Mouse (Mus musculus) olfactory bulb, adult 2 months (tissue): ENCODE measurements around the gene Slc24a1. TPM values are rescaled to one million over a fixed set of nuclear protein-coding genes. Genes with fewer than 3 reads are reported as not detected.

ENCODE experiments used
- H3K27ac ChIP-seq: fragments of 200-500 bp; 2 replicates; pipeline ENCODE4 v1.5.1; 2012; ENCODE audit warnings: low read depth, low read length; ENCODE audit not compliant: insufficient read depth
- H3K4me1 ChIP-seq: fragments of 200-500 bp; 2 replicates; pipeline ENCODE4 v1.6.1; 2012; ENCODE audit warnings: low read length; ENCODE audit not compliant: control insufficient read depth, insufficient read depth
- H3K4me3 ChIP-seq: fragments of 200-500 bp; 2 replicates; pipeline ENCODE4 v1.5.1; 2012; ENCODE audit warnings: mild to moderate bottlenecking, low read depth, low read length, moderate library complexity; ENCODE audit not compliant: insufficient read depth
- CTCF ChIP-seq: fragments of 200-500 bp; IDR thresholded peaks from 2 replicates; pipeline ENCODE4 v1.5.1; 2012; ENCODE audit warnings: low read depth, mild to moderate bottlenecking, low read length, moderate library complexity; ENCODE audit not compliant: insufficient read depth
- POLR2A ChIP-seq: fragments of 200-500 bp; IDR thresholded peaks from 2 replicates; pipeline ENCODE4 v1.6.1; 2012; ENCODE audit warnings: mild to moderate bottlenecking, low read depth, low read length, moderate library complexity; ENCODE audit not compliant: insufficient read depth
- WGBS: fragments of 180-500 bp; shearing (Covaris S2); methylation state at CpG from one replicate; pipeline ENCODE4 v1.1.7; 2018; 5-methylcytosine and 5-hydroxymethylcytosine counted together
- polyA plus RNA-seq: library from polyadenylated mRNA; stranded (reverse); fragments of >200 nt; gene quantifications from 2 replicates; pipeline ENCODE4 v1.2.4, GENCODE M21; 2012; ENCODE audit warnings: low replicate concordance; ENCODE audit not compliant: missing spikeins, insufficient read depth, insufficient read length

Slc24a1 gene
- polyA plus RNA-seq, 1 experiment, result not detected

GRCm38 (mm10) chr9:64902866-64903265 is 48.5 kb downstream of the Slc24a1 start:
- TF ChIP-seq POLR2A (no peak), CTCF (no peak)
- H3K4me3 ChIP-seq, result no peak overlapping the region
- 22% methylated on average over 4 of the region's 4 CpGs for WGBS
- no peak overlapping the region for H3K27ac ChIP-seq
- H3K4me1 ChIP-seq, result no peaks in the 10 kb centered on the region

- H3K27ac ChIP-seq, result no peak overlapping the region
- WGBS, result 92% methylated on average over 10 of the region's 10 CpGs
- H3K4me3 ChIP-seq, result no peak overlapping the region
- TF ChIP-seq POLR2A (no peak), CTCF (no peak)
- H3K4me1 ChIP-seq, result no peaks in the 10 kb centered on the region
Observed at GRCm38 (mm10) chr9:64896605-64897004, 54.8 kb downstream of the Slc24a1 start.

GRCm38 (mm10) chr9:64886008-64886407 is 65.4 kb downstream of the Slc24a1 start:
- TF ChIP-seq POLR2A (no peak), CTCF (no peak)
- Histone ChIP-seq H3K27ac (no peak overlapping the region), H3K4me3 (no peak overlapping the region), H3K4me1 (no peaks in the 10 kb centered on the region)
- 85% methylated on average over 5 of the region's 5 CpGs for WGBS

Other genes starting within 250 kb of the Slc24a1 start
- gene Rab11a, start 213.8 kb downstream of the Slc24a1 start, polyA plus RNA-seq, result not detected in 2 replicates
- gene Dennd4a, start 140.3 kb downstream of the Slc24a1 start, polyA plus RNA-seq, result not detected in 2 replicates
- gene Ints14, start 9.3 kb upstream of the Slc24a1 start, polyA plus RNA-seq, result not detected in 2 replicates
- 150 TPM in 1 of 2 replicates, not detected in the other for gene Hacd3, start 70.1 kb upstream of the Slc24a1 start, polyA plus RNA-seq
- 403 TPM in 1 of 2 replicates, not detected in the other for gene Dpp8, start 80.8 kb upstream of the Slc24a1 start, polyA plus RNA-seq
- gene Igdcc4, start 149.9 kb upstream of the Slc24a1 start, polyA plus RNA-seq, result not detected in 2 replicates
- not detected in 2 replicates for gene Igdcc3, start 189.6 kb upstream of the Slc24a1 start, polyA plus RNA-seq
- gene Parp16, start 243.7 kb upstream of the Slc24a1 start, polyA plus RNA-seq, result not detected in 2 replicates